Mouse (Mus musculus): Measurements from ENCODE around the gene Paqr5.

DNA sequence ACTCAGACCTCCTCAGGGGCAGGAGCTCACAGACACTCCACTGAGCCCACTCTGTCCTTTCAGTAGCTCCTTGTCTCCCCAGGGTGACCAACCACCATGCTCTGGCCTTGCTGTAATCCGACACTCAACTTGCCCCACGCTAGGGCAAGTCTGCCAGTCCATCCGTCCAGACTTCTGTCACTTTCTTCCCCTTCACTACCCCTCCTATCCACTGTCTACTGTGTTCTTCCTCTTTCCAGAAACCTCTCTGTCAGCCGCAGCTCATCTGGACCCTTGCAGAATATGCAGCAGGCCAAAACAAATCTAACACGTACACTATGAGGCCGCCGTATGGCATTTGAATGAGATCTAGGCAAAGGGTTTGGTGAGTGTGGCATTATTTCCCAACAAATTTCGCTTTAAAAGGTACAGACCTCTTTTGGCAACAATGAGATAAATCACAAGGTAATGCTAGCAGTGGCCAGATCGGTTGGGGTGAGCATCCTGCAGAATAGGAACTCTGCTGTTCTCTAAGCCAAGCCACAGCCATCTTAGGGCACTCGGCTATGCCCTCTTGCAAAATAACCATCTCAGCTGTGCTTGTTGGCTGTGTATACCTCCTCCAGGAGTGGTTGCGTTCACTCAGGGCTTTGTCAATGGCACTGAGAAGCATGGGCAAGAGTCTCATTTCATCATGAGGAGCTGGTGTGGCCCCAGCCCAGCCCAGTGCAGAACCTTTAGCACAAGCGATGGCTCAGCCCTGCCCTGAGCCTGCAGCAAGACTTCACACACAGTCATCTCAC, 13.1 kb downstream of the Paqr5 start:
- no peak for TF ChIP-seq POLR2A (IDR thresholded peaks at IDR 0.05; ENCODE audit: insufficient read depth, low read length)
- TF ChIP-seq CTCF (IDR thresholded peaks at IDR 0.05; ENCODE audit: low read depth, low read length): no peak

Data from ES-Bruce4 (cell line).